Mouse (Mus musculus) activated CD4-positive, CD25-positive, alpha-beta regulatory T cell (primary cell): ENCODE measurements around the gene Phf1. TPM values are rescaled to one million over a fixed set of nuclear protein-coding genes. Genes with fewer than 3 reads are reported as not detected.

Experiments used
- polyA plus RNA-seq, 2 experiments: library from polyadenylated mRNA; unstranded; fragments of 100-300 nt; shearing (Covaris generic); gene quantifications; one replicate each; pipeline ENCODE4 v1.2.1; 2017

The Phf1 gene
- polyA plus RNA-seq: 10 to 100 TPM; 78.1 to 79.1 TPM

DNA sequence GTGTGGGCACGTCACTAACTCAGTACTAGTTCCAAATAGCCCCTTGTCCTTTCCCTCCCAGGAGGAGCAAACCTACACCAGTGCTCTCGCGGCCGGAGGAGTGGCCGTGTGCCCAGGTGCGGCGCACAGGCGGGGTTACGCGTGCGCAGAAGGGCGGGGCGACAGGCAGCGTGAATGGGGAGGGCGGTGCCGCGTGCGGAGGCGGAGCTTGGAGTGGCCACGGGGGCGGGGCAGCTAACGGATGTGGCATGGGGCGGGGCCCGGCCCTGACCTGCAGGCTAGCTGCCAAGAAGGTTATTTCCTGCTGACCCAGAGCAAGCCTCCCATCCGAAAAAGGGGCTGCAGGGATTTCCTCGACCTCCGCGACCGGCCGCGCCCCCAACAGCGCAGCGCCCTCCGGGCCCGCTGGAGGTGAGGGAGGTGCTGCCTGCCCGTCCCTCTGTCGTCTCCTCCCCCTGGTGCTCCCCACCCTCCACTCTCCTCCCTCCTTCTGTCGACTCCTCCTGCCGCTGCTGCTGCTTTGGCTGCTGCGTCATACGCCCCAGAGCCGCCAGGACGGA, at the start of gene Phf1:
Gene Phf1 (plus strand): TSS at position 214 of the 560 bp plus-strand sequence.

DNA sequence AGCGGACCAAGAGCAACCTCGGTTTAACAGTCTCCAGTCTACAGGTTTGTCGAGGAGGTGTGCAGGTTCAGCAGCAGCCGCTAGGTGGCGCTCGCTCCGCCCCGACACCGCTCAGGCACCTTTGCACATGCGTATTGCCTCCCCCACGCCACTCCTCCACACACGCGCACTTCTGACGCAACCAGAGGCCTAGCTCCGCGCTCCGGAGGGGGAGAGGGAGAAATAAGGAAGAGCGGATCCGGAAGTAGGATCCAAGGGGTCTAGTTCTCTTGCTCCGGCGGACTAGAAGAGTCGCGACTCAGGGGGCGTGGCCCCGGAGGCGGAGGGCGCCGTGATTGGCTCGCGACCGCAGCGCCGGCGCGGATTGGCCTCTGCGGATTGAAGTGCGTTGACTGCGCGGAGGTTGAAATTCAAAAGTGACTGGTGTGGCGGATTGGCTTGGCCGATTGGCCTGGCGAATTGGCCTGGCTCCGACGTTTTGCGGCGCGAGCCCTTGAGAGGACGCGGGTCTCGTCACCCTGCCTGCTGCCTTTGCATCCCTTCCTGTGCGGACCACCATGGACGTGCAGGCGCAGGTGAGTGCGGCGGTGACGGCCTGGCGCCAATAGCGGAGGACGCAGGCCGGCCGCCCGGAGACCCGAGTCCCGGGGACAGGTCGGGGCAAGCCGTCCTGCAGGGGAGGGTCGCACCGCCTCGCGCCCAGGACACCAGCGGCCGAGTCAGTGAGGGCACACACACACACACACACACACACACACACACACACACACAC, 16.0 kb upstream of the Phf1 start, which contains the start of gene Kifc5b:
Gene Kifc5b (plus strand): TSS at position 381 of the 772 bp plus-strand sequence.

DNA sequence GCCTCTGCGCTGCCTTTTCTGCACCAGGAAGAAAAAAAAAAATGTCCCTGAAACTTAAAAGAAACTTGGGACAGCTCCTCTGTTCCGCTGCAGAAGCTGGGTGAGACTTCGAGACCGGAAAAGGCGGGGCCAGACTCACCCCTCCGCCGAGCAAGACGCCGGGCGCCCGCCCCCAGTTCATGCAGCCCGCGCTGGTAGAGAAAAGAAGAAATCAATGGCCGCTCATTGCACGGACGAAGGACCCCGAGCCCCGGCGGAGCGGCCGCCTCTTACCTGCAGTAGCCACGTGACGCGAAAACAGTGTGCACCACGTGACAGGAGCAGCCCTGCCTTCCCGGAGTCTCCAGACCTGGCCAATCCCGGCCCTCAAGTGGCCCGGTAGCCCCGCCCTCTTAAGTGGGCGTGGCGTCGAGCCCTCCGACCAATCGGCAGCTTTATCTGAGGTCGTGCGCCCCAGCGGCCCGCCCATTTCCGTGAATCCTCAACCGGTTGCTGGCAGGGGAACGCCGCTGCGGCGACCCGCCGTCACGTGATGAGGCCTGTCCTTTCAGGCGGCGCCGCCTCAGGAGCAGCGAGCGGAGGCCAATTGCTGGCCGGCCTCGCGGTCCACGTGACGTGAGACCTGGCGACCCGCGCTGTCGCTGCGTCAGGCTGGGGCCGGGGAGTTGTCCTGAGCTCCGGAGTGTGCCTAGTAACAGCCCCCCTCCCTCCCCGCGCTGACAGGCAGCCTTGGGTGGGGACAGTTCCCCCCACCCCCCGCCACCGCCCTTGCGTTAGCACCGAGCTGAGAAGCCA, 6.5 kb downstream of the Phf1 start, which contains the start of gene Cuta:
Gene Cuta (minus strand): TSS at position 392 of the 795 bp plus-strand sequence.

DNA sequence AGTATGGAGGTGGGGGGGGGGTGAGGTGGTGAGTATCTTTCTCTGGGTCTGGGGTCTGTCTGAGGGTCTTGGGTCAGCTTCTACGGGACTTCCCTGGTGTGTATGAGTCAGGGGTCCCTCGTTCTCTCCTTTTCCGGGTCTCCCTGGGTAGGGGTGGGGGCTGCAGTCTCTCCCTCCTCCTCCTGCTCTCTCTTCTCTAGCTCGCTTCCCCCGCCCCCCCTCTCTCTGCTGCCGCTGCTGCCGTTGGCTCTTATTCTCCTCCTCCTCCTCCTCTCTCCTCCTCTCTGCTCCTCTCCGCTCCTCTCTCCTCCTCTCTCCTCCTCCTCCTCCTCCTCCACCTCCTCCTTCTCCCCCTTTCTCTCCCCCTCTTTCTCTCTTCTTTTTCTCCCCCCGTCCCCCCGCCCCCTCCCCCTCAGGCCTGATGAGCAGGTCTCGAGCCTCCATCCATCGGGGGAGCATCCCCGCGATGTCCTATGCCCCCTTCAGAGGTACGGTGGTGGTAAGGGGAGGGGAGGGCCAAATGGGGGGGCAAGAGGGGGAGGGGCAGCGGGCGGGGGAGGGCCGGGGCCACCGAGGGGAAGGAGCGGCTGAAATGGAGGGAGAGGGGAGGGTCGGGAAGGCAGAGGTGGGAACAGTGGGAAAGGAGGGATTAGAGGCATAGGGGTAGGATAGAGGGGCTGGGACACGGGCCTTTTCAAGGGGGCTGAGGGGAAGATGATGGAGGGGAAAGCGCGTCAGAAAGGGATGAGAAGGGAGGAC, 8.4 kb downstream of the Phf1 start, which contains the start of gene Syngap1:
Gene Syngap1 (plus strand): TSS at position 223 of the 759 bp plus-strand sequence.

DNA sequence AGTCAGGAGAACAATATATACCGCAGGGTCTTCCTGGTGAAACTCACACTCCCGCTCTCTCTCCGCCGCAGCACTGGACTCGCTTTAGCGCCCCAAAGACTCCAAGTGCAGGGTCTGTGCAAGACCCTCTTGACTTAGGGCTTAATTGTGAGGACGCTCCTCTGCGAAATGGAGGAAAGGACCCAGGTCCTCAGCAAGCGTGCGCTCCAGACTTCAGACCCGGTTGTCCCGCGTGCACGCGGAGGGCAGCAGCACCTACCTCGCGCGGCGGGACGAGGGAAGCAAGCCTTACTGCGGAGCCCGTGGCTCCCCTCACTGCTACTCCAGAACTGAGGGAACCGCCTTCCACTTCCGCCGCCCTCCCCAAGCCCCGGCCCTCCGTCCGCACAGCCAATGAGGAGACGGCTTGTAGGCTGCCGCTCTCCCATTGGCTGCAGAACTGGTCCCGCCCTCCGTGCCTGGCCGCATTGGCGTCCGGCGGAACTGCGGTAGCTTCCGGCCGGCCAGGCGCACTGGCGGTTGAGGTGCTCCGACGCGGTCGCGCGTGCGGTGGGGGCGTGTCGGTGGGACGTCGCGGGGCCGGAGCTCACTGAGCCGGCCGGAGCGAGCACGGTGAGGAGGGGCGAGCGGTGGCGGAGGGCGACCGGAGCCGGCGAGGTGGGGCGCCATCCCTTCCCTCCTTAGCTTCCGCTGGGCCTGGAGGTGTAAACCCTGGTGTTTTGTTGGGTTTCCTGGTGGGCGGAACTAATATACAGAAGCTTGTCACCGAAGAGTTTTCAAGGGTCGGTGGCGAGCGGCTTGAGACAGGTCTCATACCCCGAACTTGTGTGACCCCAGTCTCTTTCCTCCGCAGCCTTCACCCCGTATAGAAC, 40.1 kb downstream of the Phf1 start, which contains the start of gene Zbtb9:
Gene Zbtb9 (plus strand): TSS at position 465 of the 872 bp plus-strand sequence.

Other genes starting within 250 kb of the Phf1 start
- 10 to 100 TPM; 66.5 to 69.1 TPM for gene Crebrf, start 217.4 kb upstream of the Phf1 start, polyA plus RNA-seq
- gene Bnip1, start 152.0 kb upstream of the Phf1 start, polyA plus RNA-seq: 10 to 100 TPM; 29.3 to 35.4 TPM
- not detected for gene Nkx2-5, start 88.0 kb upstream of the Phf1 start, polyA plus RNA-seq
- gene Kifc5b, start 16.0 kb upstream of the Phf1 start, polyA plus RNA-seq: 1 to 10 TPM; 2.2 TPM
- gene Cuta, start 6.5 kb downstream of the Phf1 start, polyA plus RNA-seq: 100 to 1,000 TPM; 159 to 171 TPM
- under 1 TPM; 0.06 to 0.20 TPM for gene Syngap1, start 8.2 kb downstream of the Phf1 start, polyA plus RNA-seq
- 10 to 100 TPM; 29.4 to 30.1 TPM for gene Zbtb9, start 40.1 kb downstream of the Phf1 start, polyA plus RNA-seq
- gene Bak1, start 96.0 kb downstream of the Phf1 start, polyA plus RNA-seq: 1 to 10 TPM; 4.7 to 5.4 TPM
- gene Itpr3, start 124.3 kb downstream of the Phf1 start, polyA plus RNA-seq: 10 to 100 TPM in 1 of 2 experiments, 1 to 10 TPM in 1; 9.2 to 17.0 TPM
- 100 to 1,000 TPM; 103 to 113 TPM for gene Uqcc2, start 200.9 kb downstream of the Phf1 start, polyA plus RNA-seq
- under 1 TPM in 1 of 2 experiments, not detected in 1; 0.15 TPM for gene Ip6k3, start 234.7 kb downstream of the Phf1 start, polyA plus RNA-seq